Mouse (Mus musculus) embryo, embryonic 9.5 days (tissue): ENCODE measurements around the gene Mlxipl.

ENCODE experiments used
- DNase-seq: peaks from one replicate; pipeline ENCODE4 v3.0.0-alpha.2; 2017; ENCODE audit errors: extremely low spot score

Gene Mlxipl

DNA sequence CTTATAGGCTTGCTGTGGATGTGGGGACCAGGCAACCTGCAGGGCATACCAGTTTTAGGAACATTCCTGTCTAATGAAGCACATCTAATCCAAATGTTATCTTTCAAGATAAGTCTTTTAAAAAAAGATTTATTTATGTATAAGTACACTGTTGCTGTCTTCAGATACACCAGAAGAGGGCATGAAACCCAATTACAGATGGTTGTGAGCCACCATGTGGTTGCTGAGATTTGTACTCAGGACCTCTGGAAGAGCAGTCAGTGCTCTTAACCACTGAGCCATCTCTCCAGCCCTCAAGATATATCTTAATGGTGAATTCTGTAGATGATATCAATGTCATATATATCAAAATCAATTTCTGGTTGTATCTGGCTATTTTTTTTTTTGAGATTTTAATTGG lies 56.3 kb downstream of the Mlxipl start:
- DNase-seq, result no peak

DNA sequence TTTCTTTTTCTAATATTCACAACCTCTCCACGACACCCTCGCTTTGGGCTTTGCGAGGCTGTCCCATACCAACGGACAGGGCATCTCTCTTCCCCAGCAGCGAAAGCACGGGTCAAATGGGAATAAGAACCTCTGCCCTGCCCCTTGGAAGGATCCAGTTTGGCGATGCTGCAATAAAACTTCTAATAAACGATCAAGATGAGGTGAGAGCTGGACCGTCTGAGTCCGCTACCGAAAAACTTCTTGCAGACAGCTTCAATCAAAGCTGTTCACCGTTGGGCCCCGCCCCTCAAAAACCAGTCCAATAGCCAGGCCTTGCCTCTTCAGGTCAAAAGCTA lies 59.0 kb downstream of the Mlxipl start:
- DNase-seq, result no peak

- DNase-seq, result peak; percentile 100
Observed at GRCm38 (mm10) chr5:135149053-135149819, 59.5 kb downstream of the Mlxipl start, which contains the start of gene Tbl2. Gene Tbl2 (plus strand): TSS chr5:135149657.

DNA sequence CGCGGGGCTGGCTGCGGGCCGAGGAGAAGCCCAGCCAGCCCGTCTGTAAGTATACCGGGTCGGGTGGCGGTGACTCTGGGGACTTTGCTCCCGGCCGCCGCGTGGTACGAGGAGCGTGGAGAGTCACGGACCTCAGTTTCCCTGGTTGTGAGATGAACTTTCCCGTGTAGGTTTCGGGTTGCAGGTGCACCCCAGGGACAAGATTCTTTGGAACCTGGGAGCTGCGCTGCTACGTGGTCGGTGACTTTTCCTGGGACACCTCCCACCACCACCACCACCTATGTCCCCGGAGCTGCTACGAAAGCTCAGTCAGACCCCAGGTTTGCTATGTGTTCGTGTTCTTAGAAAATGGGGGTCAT lies 60.1 kb downstream of the Mlxipl start:
- no peak for DNase-seq

GRCm38 (mm10) chr5:135156496-135156895 lies 66.8 kb downstream of the Mlxipl start:
- DNase-seq, result no peak

DNA sequence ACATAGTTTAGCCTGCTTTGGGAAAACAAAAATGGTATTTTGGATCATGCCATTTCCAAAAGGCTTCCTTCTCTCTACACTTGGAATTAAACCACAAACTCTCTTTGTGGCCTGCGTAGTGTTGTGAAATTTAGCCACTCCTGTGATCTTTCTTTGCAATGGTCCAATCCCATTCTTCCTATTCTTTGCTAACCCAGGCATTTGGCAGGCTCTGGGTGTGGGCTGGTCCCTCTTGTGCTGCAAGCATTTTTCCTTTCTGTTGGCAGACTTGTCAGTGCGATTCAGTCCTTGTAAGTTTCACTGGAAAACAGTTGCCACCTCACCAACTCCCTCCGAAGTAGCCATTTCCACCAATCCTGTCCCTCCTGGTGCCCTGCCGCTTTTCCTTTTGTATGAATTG lies 71.5 kb downstream of the Mlxipl start:
- no peak for DNase-seq

GRCm38 (mm10) chr5:135161650-135162049 lies 72.0 kb downstream of the Mlxipl start:
- no peak for DNase-seq

DNA sequence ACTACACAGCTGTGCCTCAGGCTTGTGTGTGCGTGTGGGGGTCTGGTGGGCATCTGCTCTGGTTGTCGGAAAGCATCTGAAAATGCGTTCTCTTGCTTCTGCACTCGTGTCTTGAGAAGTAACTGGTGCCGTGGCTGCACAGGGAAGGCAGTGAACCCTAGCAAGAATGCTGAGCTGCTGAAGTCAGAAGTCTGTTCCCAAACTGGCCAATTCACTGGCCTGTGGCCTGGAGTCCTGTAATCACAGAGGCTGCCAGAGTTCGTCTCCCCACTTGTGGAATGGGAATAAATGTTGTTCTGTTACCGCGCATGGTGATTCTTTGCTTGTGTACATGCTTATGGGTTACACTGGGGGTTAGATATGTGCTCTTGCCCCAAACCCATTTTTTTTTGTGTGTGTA lies 72.7 kb downstream of the Mlxipl start:
- DNase-seq, result no peak

DNA sequence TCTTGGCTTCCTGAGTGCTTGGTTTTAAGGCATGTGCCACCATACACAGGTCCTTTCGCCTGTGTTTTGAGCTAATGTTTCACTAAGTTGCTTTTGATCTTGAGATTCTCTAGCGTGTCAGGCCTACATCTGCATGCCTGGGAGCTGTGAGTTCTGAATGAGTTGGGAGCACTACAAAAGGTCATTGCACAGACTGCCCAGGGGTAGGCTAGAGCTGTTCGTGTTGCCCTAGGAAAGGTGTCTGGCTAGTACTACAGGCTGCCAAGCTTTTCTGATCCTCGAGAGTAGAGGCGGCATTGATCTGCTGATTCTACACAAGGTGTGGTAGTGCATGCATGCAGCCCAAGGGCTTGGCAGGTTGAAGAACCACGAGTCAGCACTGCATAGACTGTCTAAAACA lies 73.1 kb downstream of the Mlxipl start:
- DNase-seq, result no peak

- DNase-seq, result no peak
Observed at GRCm38 (mm10) chr5:135166909-135167308, 77.2 kb downstream of the Mlxipl start.

DNA sequence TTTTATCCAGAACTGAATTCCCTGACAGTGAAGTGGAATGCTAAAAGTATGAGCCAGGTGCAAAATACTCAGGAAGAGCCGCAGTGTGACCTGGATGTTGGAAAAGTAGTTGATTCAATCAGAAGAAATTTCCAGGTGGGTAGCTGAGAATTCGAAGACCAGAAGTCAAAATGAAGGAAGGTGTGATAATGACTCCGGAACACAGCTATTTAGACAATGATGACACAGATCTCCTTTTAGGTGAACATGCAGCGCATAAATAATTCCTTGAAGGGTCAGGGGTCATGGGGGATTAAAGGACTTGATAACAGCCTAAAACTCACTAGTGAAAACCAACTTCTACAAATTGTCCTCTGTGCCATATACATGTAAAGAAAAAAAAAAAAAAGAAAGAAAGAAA lies 77.8 kb downstream of the Mlxipl start:
- DNase-seq, result no peak

DNA sequence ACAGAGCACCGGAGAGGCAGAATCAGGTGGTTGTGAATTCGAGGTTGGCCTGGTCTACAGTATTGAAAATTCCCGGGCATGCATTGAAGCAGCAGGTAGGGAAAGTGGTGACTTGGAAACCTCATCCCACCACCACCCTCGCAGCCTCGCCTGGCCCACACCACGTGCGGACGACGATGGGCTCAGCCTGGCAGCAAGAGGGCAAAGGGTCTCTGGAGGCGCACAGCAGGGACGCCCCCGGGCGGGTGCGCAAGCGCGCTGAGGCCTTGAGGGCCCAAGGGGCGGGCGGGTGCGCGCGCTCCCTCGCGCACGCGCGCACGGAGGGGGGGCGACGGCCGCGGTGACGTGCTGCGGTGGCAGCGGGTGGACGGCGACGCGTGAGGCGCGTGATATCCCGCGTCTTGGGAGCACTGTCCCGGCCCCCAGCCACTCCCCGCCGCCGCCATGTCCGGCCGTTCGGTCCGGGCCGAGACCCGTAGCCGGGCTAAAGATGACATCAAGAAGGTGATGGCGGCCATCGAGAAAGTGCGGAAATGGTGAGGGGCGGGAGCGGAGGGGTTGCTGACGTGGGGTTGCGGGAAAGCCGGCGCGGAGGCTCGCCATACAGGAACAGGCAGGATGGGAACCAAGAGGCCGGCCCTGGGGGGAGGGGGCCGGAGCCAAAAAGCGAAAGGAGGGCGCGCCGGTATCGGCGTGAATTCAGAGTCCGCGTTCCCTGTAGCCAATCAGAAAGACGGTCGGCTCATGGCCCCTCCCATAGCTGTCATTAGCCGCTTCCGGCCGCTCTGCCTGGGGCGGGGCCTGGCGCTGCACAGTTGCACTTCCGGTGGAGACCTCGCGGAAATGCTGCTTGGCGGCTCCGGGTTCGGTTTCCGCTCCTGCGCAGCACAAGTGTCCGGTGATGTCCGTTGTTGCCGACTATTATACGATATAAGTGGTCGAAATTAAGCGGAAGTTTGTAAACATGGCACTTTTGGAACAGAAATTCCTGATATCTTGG lies 78.7 kb downstream of the Mlxipl start, which contains the start of gene Bcl7b:
Gene Bcl7b (plus strand): TSS at position 221 of the 1,000 bp plus-strand sequence.
- DNase-seq, result peak; percentile 96

GRCm38 (mm10) chr5:135169479-135169878 lies 79.8 kb downstream of the Mlxipl start:
- no peak for DNase-seq

DNA sequence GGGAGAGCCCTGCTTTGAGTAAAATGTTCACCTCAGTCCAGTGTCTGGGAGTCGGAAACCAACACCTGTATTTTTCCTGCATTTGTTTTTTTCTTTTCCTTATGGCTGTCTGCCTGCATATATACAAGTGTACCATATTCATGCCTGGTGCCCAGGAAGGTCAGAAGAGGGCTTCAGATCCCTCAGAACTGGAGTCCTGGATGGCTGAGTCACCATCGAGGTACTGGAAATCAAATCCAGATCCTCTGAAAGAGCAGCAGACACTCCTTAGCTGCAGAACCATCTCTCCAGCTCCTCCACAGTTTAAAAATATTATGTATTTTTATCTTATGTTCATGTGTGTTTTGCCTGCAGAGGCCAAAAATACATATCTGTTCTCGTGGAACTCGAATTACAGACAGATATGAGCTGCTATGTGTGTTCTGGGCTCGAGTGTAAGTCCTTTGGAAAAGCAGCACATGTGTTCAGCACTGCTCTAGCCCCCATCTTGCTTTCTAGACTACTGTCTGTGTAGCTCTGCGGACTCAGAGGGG lies 82.1 kb downstream of the Mlxipl start:
- no peak for DNase-seq

DNA sequence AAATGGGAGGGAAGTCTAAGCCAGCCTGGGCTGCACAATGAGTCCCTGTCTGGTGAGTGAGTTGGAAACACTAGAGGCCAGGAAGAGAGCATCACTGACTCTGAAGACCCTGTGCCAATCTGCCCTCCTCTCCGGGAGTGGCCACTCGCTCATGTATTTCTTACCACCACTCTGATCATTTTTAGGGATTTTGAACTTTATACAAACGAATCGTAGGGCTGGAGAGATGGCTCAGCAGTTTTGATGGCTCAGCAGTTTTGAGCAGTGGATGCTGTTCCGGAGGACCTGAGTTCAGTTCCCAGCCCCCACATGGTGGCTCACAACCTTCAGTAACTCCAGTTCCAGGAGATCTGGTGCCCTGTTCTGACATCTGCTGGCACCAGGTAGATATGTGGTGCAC lies 83.3 kb downstream of the Mlxipl start:
- DNase-seq, result no peak

GRCm38 (mm10) chr5:135175086-135175485 lies 85.4 kb downstream of the Mlxipl start:
- no peak for DNase-seq

- DNase-seq, result no peak
Observed at GRCm38 (mm10) chr5:135178523-135178922, 88.8 kb downstream of the Mlxipl start.

DNA sequence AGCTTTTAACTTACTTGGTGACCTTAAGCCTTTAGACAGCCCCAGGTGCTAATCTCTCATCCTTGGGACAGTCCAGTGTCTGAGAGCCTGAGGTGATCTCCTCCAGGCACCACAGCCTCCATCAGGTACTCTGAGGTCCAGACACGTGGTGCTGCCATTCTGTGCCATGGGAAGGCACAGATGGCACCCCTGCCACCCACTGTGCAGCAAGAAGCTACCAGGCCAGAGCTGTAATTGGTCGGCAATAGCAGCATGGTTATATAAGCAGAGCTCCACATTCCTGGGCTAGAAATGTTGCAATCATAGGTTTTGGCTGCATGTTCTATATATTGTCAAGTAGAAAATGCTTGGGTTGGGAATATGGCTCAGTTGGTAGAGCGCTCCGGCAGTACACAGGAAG lies 89.3 kb downstream of the Mlxipl start:
- no peak for DNase-seq

- no peak for DNase-seq
Observed at GRCm38 (mm10) chr5:135179616-135180015, 89.9 kb downstream of the Mlxipl start.

DNA sequence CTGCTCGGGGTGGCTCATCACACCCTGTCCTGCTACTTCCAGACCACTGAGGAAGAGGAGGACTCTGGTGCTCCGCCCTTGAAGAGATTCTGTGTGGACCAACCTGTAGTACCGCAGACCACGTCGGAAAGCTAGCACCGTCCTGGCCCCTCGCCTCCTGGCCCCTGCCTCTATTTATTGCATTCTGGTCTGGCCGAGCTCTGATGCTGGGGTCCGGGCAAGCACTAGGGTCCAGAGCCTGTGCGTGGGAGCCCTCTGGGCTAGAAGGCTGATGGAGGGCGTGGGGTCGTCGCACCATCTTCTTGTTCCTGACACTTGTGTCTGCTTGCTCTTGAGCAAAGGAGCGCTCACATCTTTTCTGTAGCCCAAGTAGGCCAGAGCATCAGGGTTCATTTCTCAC lies 91.1 kb downstream of the Mlxipl start:
- no peak for DNase-seq

DNA sequence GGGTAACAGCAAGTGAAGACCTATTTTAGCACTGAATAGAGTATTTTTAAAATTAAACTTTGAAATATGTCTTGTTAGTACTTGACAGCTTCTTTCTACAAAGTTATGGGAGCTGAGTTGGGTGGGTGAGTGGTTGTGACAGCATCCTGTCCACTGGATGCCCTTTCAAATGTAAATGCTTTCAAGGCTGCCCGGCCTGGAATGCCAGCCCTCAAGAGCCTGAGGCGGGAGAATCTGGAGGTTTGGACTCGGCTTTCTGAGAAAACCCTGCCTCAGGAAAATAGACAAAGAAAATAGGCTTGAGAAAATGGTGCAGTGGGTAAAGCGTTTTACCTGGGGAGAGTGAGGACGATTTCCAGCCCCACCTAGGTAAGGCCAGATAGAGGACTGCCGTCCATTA lies 92.1 kb downstream of the Mlxipl start:
- DNase-seq, result no peak

GRCm38 (mm10) chr5:135183131-135183861 lies 93.6 kb downstream of the Mlxipl start:
- DNase-seq, result peak; percentile 22
